Mouse (Mus musculus): ENCODE measurements around the gene Rtbdn.

The Rtbdn gene

GRCm38 (mm10) chr8:84936041-84936961, 10.5 kb upstream of the Rtbdn start:
- ChIA-PET CTCF (interaction anchor here (0.7 to 2.3 kb wide), 12 partner anchors 8 to 206 kb away, joined by 3 to 11 read pairs (median 3); partner anchors contain the start of gene Dnase2a (in 1 of the 4)), POLR2A (interaction anchor here (0.5 to 4.5 kb wide), 24 partner anchors 8 to 687 kb away, joined by 3 to 25 read pairs (median 4); partner anchors contain the start of genes Calr (in 1 of the 4) and Tnpo2 (in 1 of the 4))

GRCm38 (mm10) chr8:84936962-84937546, 9.7 kb upstream of the Rtbdn start, which contains the start of gene Mast1:
TSS of gene Mast1 (minus strand) at chr8:84937359.
- POLR2A ChIA-PET, result interaction anchor here (0.6 to 4.5 kb wide), 20 partner anchors 9 to 688 kb away, joined by 3 to 19 read pairs (median 5); partner anchors contain the start of genes Calr (in 2 of the 4), Dhps (in 1 of the 4), Dnase2a (in 1 of the 4) and Klf1 (in 1 of the 4)
- CTCF ChIA-PET, result interaction anchor here in 3 of 4 experiments (0.6 to 2.3 kb wide), 18 partner anchors 8 to 276 kb away, joined by 3 to 13 read pairs (median 4); partner anchors contain the start of gene Dnase2a (in 1 of the 3)

DNA sequence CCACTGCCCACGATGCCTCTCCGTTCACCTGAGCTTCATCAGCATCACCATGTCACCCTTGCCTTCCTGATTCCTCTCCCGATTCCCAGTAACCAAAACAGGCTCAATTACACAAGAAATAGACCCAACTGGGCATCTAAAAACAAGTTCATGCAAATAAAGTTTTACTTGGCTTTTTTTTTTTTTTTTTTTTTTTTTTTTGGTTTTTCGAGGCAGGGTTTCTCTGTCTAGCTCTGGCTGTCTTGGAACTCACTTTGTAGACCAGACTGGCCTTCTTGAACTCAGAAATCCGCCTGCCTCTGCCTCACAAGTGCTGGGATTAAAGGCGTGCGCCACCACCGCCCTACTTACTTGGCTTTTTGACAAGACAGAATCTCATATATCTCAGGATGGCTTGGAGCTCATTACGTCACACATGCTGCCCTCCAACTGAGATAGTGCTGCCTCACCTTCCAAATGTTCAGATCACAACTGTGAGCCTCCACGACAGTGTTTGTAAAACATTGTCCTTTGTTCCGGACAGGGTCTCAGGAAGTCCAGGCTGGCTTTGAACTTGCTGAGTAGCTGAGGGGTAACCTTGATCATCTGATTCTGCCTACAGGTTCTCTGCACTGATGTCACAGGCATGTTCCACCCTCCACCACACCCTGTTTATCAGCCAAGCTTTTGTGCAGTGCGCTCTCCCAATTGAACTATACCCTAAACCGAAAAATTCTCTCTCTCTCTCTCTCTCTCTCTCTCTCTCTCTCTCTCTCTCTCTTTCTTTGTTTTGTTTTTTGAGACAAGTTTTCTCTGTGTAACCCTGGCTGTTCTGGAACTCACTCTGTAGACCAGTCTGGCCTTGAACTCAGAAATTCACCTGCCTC, 8.9 kb upstream of the Rtbdn start:
- POLR2A ChIA-PET, result interaction anchor here (0.6 to 4.5 kb wide), 32 partner anchors 8 to 1577 kb away, joined by 3 to 19 read pairs (median 4); partner anchors contain the start of genes Dhps (in 2 of the 4), Calr (in 1 of the 4), Dnase2a (in 1 of the 4) and Klf1 (in 1 of the 4)

DNA sequence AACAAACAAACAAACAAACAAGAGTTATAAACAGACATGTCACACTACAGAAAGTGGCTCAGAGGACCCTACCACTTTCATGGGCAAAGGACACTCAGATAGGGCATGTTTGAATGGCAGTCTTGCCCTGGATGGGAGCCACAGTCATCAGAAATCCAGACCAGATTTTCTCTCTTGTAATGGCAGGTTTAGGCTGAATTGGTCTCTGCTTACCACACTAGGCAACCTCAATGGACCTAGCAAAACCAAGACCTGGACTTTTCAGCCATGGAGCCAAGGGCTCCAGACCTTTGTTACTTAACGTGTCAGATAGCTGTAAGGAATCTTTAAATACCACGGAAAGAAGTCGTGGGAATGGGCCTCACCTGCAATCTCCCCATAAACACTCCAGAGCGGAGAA, 3.1 kb upstream of the Rtbdn start:
- POLR2A ChIA-PET, result interaction anchor here in 3 of 4 experiments (0.6 to 3.0 kb wide), 34 partner anchors 8 to 134 kb away, joined by 3 to 23 read pairs (median 5); partner anchors contain the start of genes Asna1 (in 1 of the 3), Calr (in 1 of the 3), Dhps (in 1 of the 3) and Farsa (in 1 of the 3)
- CTCF ChIA-PET, result interaction anchor here (0.7 to 2.1 kb wide), 21 partner anchors 9 to 350 kb away, joined by 3 to 23 read pairs (median 3); partner anchors contain the start of genes Dnase2a (in 1 of the 4) and Hook2 (in 1 of the 4)

More for the DNA sequence above, 8.9 kb upstream of the Rtbdn start:
- CTCF ChIA-PET, result interaction anchor here (0.6 to 2.3 kb wide), 21 partner anchors 9 to 848 kb away, joined by 3 to 13 read pairs (median 4); partner anchors contain the start of gene Dnase2a (in 1 of the 4)

- ChIA-PET POLR2A (interaction anchor here (0.5 to 3.0 kb wide), 51 partner anchors 8 to 1281 kb away, joined by 3 to 23 read pairs (median 4); partner anchors contain the start of genes Syce2 (in 2 of the 4), Tnpo2 (in 2 of the 4), Asna1 (in 1 of the 4) and Best2 (in 1 of the 4)), CTCF (interaction anchor here (0.5 to 2.1 kb wide), 37 partner anchors 8 to 743 kb away, joined by 3 to 23 read pairs (median 3); partner anchors contain the start of genes Dnase2a (in 1 of the 4), Gcdh (in 1 of the 4) and Hook2 (in 1 of the 4))
These were observed 2.2 kb upstream of the Rtbdn start for GRCm38 (mm10) chr8:84944478-84945160.

GRCm38 (mm10) chr8:84945235-84945632, 1.6 kb upstream of the Rtbdn start:
- POLR2A ChIA-PET, result interaction anchor here (0.5 to 3.0 kb wide), 36 partner anchors 8 to 1281 kb away, joined by 3 to 23 read pairs (median 4); partner anchors contain the start of genes Asna1 (in 1 of the 4), Best2 (in 1 of the 4), Calr (in 1 of the 4) and Dhps (in 1 of the 4)
- CTCF ChIA-PET, result interaction anchor here (0.5 to 2.1 kb wide), 22 partner anchors 8 to 744 kb away, joined by 3 to 23 read pairs (median 5); partner anchors contain the start of genes Gcdh (in 1 of the 4) and Hook2 (in 1 of the 4)

- POLR2A ChIA-PET, result interaction anchor here in 3 of 4 experiments (0.6 to 3.0 kb wide), 19 partner anchors 8 to 283 kb away, joined by 3 to 23 read pairs (median 8); partner anchors contain the start of genes Asna1 (in 1 of the 3), Best2 (in 1 of the 3), Calr (in 1 of the 3) and Dhps (in 1 of the 3)
- CTCF ChIA-PET, result interaction anchor here (0.9 to 2.0 kb wide), 11 partner anchors 10 to 237 kb away, joined by 3 to 23 read pairs (median 7); partner anchors contain the start of gene Hook2 (in 1 of the 4)
These were observed 911 bp upstream of the Rtbdn start for GRCm38 (mm10) chr8:84945633-84946527.

GRCm38 (mm10) chr8:84947241-84947545, 402 bp downstream of the Rtbdn start:
- ChIA-PET POLR2A (interaction anchor here in 2 of 4 experiments (0.9 to 1.5 kb wide), 4 partner anchors 19 to 44 kb away, joined by 3 to 4 read pairs (median 3); no protein-coding TSS in a partner anchor), CTCF (interaction anchor here in 1 of 4 experiments (0.7 to 1.0 kb wide), 3 partner anchors 17 to 287 kb away, joined by 3 read pairs; no protein-coding TSS in a partner anchor)

DNA sequence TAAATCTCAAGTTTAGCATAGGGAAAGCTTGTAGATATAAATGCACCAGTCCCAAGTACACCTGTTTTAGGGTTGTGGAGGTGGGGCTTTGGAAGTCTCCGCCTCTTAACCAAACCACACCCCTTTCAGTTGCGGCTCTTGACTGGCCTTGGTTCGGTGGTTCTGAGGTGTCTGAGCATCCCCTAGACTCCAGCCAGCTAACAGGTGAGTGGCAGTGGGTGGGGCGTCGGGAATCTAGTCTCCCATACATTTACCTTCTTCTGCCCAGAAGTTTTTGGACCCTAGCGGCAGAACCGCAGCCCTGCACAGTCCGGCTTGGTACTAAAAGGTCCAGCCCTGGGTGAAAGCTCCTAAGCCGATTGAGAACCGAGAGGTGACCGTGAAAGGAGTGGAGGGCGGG, 3.0 kb downstream of the Rtbdn start:
- POLR2A ChIA-PET, result interaction anchor here in 2 of 4 experiments (0.6 to 6.6 kb wide), 6 partner anchors 16 to 48 kb away, joined by 3 to 30 read pairs (median 4); partner anchors contain the start of genes Gm49661 (in 1 of the 2), Junb (in 1 of the 2), Prdx2 (in 1 of the 2) and Rnaseh2a (in 1 of the 2)

GRCm38 (mm10) chr8:84952612-84953255, 5.9 kb downstream of the Rtbdn start:
- ChIA-PET CTCF (interaction anchor here (0.5 to 2.4 kb wide), 24 partner anchors 8 to 227 kb away, joined by 3 to 18 read pairs (median 4); partner anchors contain the start of genes Dnase2a (in 1 of the 4) and Gcdh (in 1 of the 4)), POLR2A (interaction anchor here (0.5 to 6.6 kb wide), 51 partner anchors 8 to 294 kb away, joined by 3 to 30 read pairs (median 5); partner anchors contain the start of genes Dnase2a (in 2 of the 4), Hook2 (in 2 of the 4), Junb (in 2 of the 4) and Calr (in 1 of the 4))

More for the DNA sequence above, 3.0 kb downstream of the Rtbdn start:
- CTCF ChIA-PET, result interaction anchor here (0.9 to 1.3 kb wide), 5 partner anchors 12 to 58 kb away, joined by 3 to 4 read pairs (median 3); partner anchors contain the start of gene Mast1 (in 1 of the 4)

- ChIA-PET POLR2A (interaction anchor here in 3 of 4 experiments (0.6 to 30.0 kb wide), 22 partner anchors 9 to 944 kb away, joined by 3 to 963 read pairs (median 4); partner anchors contain the start of genes Calr (in 1 of the 3), Dhps (in 1 of the 3), Fbxw9 (in 1 of the 3) and Hook2 (in 1 of the 3)), CTCF (interaction anchor here (0.6 to 1.8 kb wide), 22 partner anchors 8 to 783 kb away, joined by 3 to 7 read pairs (median 3); partner anchors contain the start of genes Mast1 (in 1 of the 4) and Tnpo2 (in 1 of the 4))
These were observed 10.0 kb downstream of the Rtbdn start for GRCm38 (mm10) chr8:84956768-84957167.

- CTCF ChIA-PET, result interaction anchor here in 1 of 4 experiments (0.7 kb wide), 1 partner anchor 17 kb away, joined by 3 read pairs; no protein-coding TSS in a partner anchor
- POLR2A ChIA-PET, result interaction anchor here in 2 of 4 experiments (0.6 to 30.0 kb wide), 9 partner anchors 23 to 458 kb away, joined by 3 to 963 read pairs (median 4); partner anchors contain the start of genes Hook2 (in 1 of the 2), Junb (in 1 of the 2) and Mast1 (in 1 of the 2)
These were observed 13.0 kb downstream of the Rtbdn start for GRCm38 (mm10) chr8:84959811-84960210.

DNA sequence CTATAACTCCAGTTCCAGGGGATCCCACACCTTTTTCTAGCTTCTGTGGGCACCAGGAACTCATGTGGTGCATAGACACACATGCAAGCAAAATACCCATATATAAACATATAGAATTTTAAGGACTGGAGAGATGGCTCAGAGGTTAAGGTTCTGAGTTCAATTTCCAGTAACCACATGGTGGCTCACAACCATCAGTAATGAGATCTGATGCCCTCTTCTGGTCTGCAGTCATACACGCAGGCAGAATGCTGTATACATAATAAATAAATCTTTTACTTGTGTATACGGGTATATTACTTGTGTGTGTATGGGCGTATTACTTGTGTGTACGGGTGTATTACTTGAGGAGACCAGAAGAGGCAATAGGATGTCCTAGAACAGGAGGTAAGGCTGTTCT, 17.2 kb downstream of the Rtbdn start:
- POLR2A ChIA-PET, result interaction anchor here in 2 of 4 experiments (0.6 to 30.0 kb wide), 11 partner anchors 10 to 156 kb away, joined by 3 to 992 read pairs (median 3); partner anchors contain the start of genes Hook2 (in 2 of the 2), Junb (in 2 of the 2), Calr (in 1 of the 2) and Dhps (in 1 of the 2)
- CTCF ChIA-PET, result interaction anchor here (0.6 to 1.3 kb wide), 7 partner anchors 12 to 1174 kb away, joined by 3 to 7 read pairs (median 3); partner anchors contain the start of gene Best2 (in 1 of the 4)

Data from embryonic stem cell, embryonic (primary cell).